ENCODE assay signal across 23 mouse cellular contexts in the genomic region with DNA sequence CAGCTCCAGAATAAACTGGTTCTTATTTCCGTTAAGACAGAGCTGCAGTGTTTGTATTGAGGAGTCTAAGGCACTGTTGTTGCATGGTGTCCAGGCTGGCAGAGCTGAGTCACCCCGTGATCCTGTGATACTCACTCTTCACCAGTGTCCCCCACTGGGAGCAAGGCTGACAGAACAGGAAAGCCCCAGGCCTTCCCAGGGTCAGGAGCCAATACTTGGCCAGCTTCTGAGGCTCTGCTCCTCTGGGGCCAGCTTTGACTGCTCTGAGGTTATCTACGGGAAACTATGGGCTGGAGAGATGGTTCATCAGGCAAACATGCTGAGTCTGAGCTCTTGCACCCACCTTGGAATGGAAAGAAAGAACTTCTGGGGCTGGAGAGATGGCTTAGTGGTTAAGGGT. TPM values are rescaled to one million over a fixed set of nuclear protein-coding genes. Genes with fewer than 3 reads are reported as not detected.
DNase-seq lines count a peak whose midpoint lies in the region.
"Had no signal": no experiment of that assay in that cellular context is flagged by ENCODE, and none has a peak within 500 bp of the region (broad histone marks: within the 10 kb centered on the region; RNA-seq: fewer than 3 reads in every experiment).

No protein-coding gene starts in this region.

- DNase-seq in adrenal gland, adult 2 months = peak; percentile 42
- no peak for DNase-seq in adrenal gland, adult 8-10 months
- DNase-seq in 3T3-L1 (ENCODE audit: low read depth, low spot score) = peak; percentile 64
- DNase-seq in NIH3T3 (ENCODE audit: low read depth) = peak; percentile 3
- DNase-seq in adrenal gland, postnatal 14 days = peak; percentile 34
- no peak for DNase-seq in lung, postnatal 14 days
- DNase-seq in liver = no peak
- DNase-seq in right cerebral cortex, postnatal 14 days = no peak
- DNase-seq: cerebellum, adult 11 months; cerebellum, adult 2 months; cerebellum, adult 9-11 months; cerebellum, postnatal 36 days; embryo, embryonic 11 days; gastrocnemius, postnatal 10 days; gastrocnemius, postnatal 36 days; heart, postnatal 10 days; heart, postnatal 36 days; kidney, adult 11 months; kidney, adult 8-10 months had no signal

RNA-seq across cellular contexts. Expression of gene Syt13, which starts 28.0 kb away (rescaled TPM):
- 1 to 10 TPM in 1 of 2 experiments, under 1 TPM in 1; 0.89 to 1.6 TPM for total RNA-seq in adrenal gland, adult 2 months (2021)
- 0.15 and 0.30 TPM in 2 replicates for polyA plus RNA-seq in adrenal gland, adult 2 months (2012; rRNA removed)
- 1 to 10 TPM; 1.5 to 3.7 (median 2.8) TPM for total RNA-seq in adrenal gland, adult 8-10 months (2022)
- 1.0 and 1.6 TPM in 2 replicates for total RNA-seq in adrenal gland, postnatal 14 days (2021)
- total RNA-seq: granulocyte monocyte progenitor cell, adult 5-6 weeks; MEL had no signal
- polyA plus RNA-seq: CD4-positive, CD25-positive, alpha-beta regulatory T cell, adult 4 months; erythroblast, embryonic 14.5 days had no signal

Comparison
In these comparisons a context has a peak if more than half of its experiments do, and no peak if none do; other contexts are left out.
1. DNase-seq: peak in adrenal gland, adult 2 months (single experiment), 3T3-L1 (single experiment), NIH3T3 (single experiment) and adrenal gland, postnatal 14 days (single experiment); none in adrenal gland, adult 8-10 months (single experiment), lung, postnatal 14 days (single experiment), liver (single experiment) and right cerebral cortex, postnatal 14 days (single experiment).